Mouse (Mus musculus) CH12.LX (cell line): ENCODE measurements around the gene Pllp. TPM values are rescaled to one million over a fixed set of nuclear protein-coding genes. Genes with fewer than 3 reads are reported as not detected.

Experiments
- DNase-seq: peaks from one replicate; pipeline ENCODE4 v3.0.0-alpha.2; 2013; ENCODE audit errors: extremely low read depth
- H3K27ac ChIP-seq: 2 replicates; pipeline ENCODE4 v1.5.1; 2012; ENCODE audit warnings: low read depth, mild to moderate bottlenecking, control low read depth, moderate library complexity; ENCODE audit not compliant: insufficient read depth
- H3K27me3 ChIP-seq: replicated peaks from 2 replicates; pipeline ENCODE3; 2012; ENCODE audit warnings: inconsistent platforms
- H3K36me3 ChIP-seq, 2 experiments: replicated peaks in 1 of 2; 2 replicates each; pipeline versions ENCODE3 to v1.6.1; 2012; ENCODE audit warnings: inconsistent platforms in 1 of 2, low read length in 1 of 2, mild to moderate bottlenecking in 1 of 2, mixed read lengths in 1 of 2, moderate library complexity in 1 of 2; ENCODE audit not compliant: control insufficient read depth in 1 of 2, insufficient read depth in 1 of 2
- H3K4me1 ChIP-seq, 2 experiments: 2 replicates each; pipeline ENCODE4 v1.6.1; 2012; ENCODE audit warnings: inconsistent platforms in 1 of 2, moderate library complexity in 1 of 2; ENCODE audit not compliant: insufficient read depth in 2 of 2, control insufficient read depth in 1 of 2
- H3K4me2 ChIP-seq: 2 replicates; pipeline ENCODE4 v1.6.1; 2012; ENCODE audit warnings: low read depth, mild to moderate bottlenecking, control low read depth; ENCODE audit not compliant: poor library complexity, insufficient read depth, severe bottlenecking
- H3K4me3 ChIP-seq, 3 experiments: fragments of 150-350 bp in 1 of 3; sonication (generic) in 1 of 3; replicated peaks in 1 of 3; 2 replicates each; pipeline versions ENCODE3 to v1.5.1; 2011 to 2012; ENCODE audit warnings: low read depth in 2 of 3, low read length in 2 of 3, mild to moderate bottlenecking in 2 of 3, moderate library complexity in 2 of 3, control low read depth in 1 of 3, improper control_type of control experiment in 1 of 3, inconsistent platforms in 1 of 3, mixed read lengths in 1 of 3; ENCODE audit not compliant: poor library complexity in 1 of 3
- H3K79me2 ChIP-seq: replicated peaks from 2 replicates; pipeline ENCODE4 v1.6.1; 2012; ENCODE audit warnings: mild to moderate bottlenecking, moderate library complexity; ENCODE audit not compliant: control insufficient read depth, poor library complexity, insufficient read depth, severe bottlenecking; ENCODE audit errors: extremely low read depth
- H3K9ac ChIP-seq: 2 replicates; pipeline ENCODE4 v1.6.1; 2012; ENCODE audit warnings: low read depth, mild to moderate bottlenecking, control low read depth, moderate library complexity; ENCODE audit not compliant: insufficient read depth
- H3K9me3 ChIP-seq: replicated peaks from 2 replicates; pipeline ENCODE3; 2012; ENCODE audit warnings: low read length, inconsistent platforms, mixed read lengths
- BHLHE40 ChIP-seq: IDR thresholded peaks from 2 replicates; pipeline ENCODE4 v1.6.1; 2011; ENCODE audit warnings: mild to moderate bottlenecking, low read depth, low read length, improper control_type of control experiment
- CHD1 ChIP-seq: IDR thresholded peaks from 2 replicates; pipeline ENCODE4 v1.6.1; 2012; ENCODE audit warnings: low read depth, low read length, improper control_type of control experiment, inconsistent platforms
- CHD2 ChIP-seq: IDR thresholded peaks from 2 replicates; pipeline ENCODE4 v1.6.1; 2011; ENCODE audit warnings: low read length, improper control_type of control experiment
- CTCF ChIP-seq, 2 experiments: IDR thresholded peaks in 1 of 2; conservative IDR thresholded peaks in 1 of 2; 2 replicates each; pipeline ENCODE4 v1.5.1; 2011 to 2012; ENCODE audit warnings: low read depth in 2 of 2, low read length in 2 of 2, improper control_type of control experiment in 1 of 2, inconsistent platforms in 1 of 2, mild to moderate bottlenecking in 1 of 2, moderate library complexity in 1 of 2
- E2F4 ChIP-seq: IDR thresholded peaks from 2 replicates; pipeline ENCODE4 v1.6.1; 2011; ENCODE audit warnings: low read depth, low read length, improper control_type of control experiment; ENCODE audit not compliant: insufficient replicate concordance
- ELF1 ChIP-seq: IDR thresholded peaks from 2 replicates; pipeline ENCODE4 v1.6.1; 2014; ENCODE audit warnings: low read depth, mild to moderate bottlenecking, inconsistent platforms, low read length, improper control_type of control experiment
- EP300 ChIP-seq: IDR thresholded peaks from 2 replicates; pipeline ENCODE4 v1.6.1; 2011; ENCODE audit warnings: low read length, improper control_type of control experiment
- ETS1 ChIP-seq: conservative IDR thresholded peaks from 2 replicates; pipeline ENCODE4 v1.6.1; 2012; ENCODE audit warnings: low read depth, mild to moderate bottlenecking, inconsistent platforms, low read length, improper control_type of control experiment, moderate library complexity
- GABPA ChIP-seq: IDR thresholded peaks from 2 replicates; pipeline ENCODE4 v1.6.1; 2012; ENCODE audit warnings: low read depth, low read length, improper control_type of control experiment, inconsistent platforms; ENCODE audit not compliant: insufficient replicate concordance
- HCFC1 ChIP-seq: IDR thresholded peaks from 2 replicates; pipeline ENCODE4 v1.6.1; 2012; ENCODE audit warnings: low read depth, mild to moderate bottlenecking, inconsistent platforms, low read length, improper control_type of control experiment
- IRF4 ChIP-seq: IDR thresholded peaks from 2 replicates; pipeline ENCODE4 v1.6.1; 2014; ENCODE audit warnings: low read depth, mild to moderate bottlenecking, inconsistent platforms, low read length, improper control_type of control experiment
- JUN ChIP-seq: IDR thresholded peaks from 2 replicates; pipeline ENCODE4 v1.6.1; 2011; ENCODE audit warnings: low read depth, mild to moderate bottlenecking, low read length, improper control_type of control experiment, moderate library complexity; ENCODE audit not compliant: insufficient read depth
- JUND ChIP-seq: conservative IDR thresholded peaks from 2 replicates; pipeline ENCODE4 v1.6.1; 2011; ENCODE audit warnings: low read depth, low read length, improper control_type of control experiment
- KAT2A ChIP-seq: IDR thresholded peaks from 2 replicates; pipeline ENCODE4 v1.6.1; 2012; ENCODE audit warnings: low read length, improper control_type of control experiment, inconsistent platforms; ENCODE audit not compliant: insufficient replicate concordance
- MAFK ChIP-seq: IDR thresholded peaks from 2 replicates; pipeline ENCODE4 v1.6.1; 2011; ENCODE audit warnings: low read length, improper control_type of control experiment; ENCODE audit not compliant: insufficient replicate concordance
- MAX ChIP-seq: IDR thresholded peaks from 2 replicates; pipeline ENCODE4 v1.6.1; 2011; ENCODE audit warnings: low read length, improper control_type of control experiment
- MAZ ChIP-seq: IDR thresholded peaks from 2 replicates; pipeline ENCODE4 v1.6.1; 2012; ENCODE audit warnings: low read depth, mild to moderate bottlenecking, inconsistent platforms, low read length, improper control_type of control experiment, moderate library complexity
- MEF2A ChIP-seq: IDR thresholded peaks from 2 replicates; pipeline ENCODE4 v1.6.1; 2014; ENCODE audit warnings: low read depth, mild to moderate bottlenecking, inconsistent platforms, low read length, improper control_type of control experiment, borderline replicate concordance
- MXI1 ChIP-seq: IDR thresholded peaks from 2 replicates; pipeline ENCODE4 v1.6.1; 2011; ENCODE audit warnings: mild to moderate bottlenecking, low read depth, low read length, improper control_type of control experiment
- MYC ChIP-seq: IDR thresholded peaks from 2 replicates; pipeline ENCODE4 v1.6.1; 2011; ENCODE audit warnings: low read depth, mild to moderate bottlenecking, improper control_type of control experiment, low read length
- NELFE ChIP-seq: IDR thresholded peaks from 2 replicates; pipeline ENCODE4 v1.6.1; 2011; ENCODE audit warnings: low read depth, low read length, improper control_type of control experiment
- NRF1 ChIP-seq: IDR thresholded peaks from 2 replicates; pipeline ENCODE4 v1.6.1; 2014; ENCODE audit warnings: low read depth, mild to moderate bottlenecking, inconsistent platforms, low read length, improper control_type of control experiment, moderate library complexity
- PAX5 ChIP-seq: IDR thresholded peaks from 2 replicates; pipeline ENCODE4 v1.6.1; 2012; ENCODE audit warnings: low read length, inconsistent platforms, mixed read lengths
- POLR2A ChIP-seq: IDR thresholded peaks from 2 replicates; pipeline ENCODE4 v1.6.1; 2011; ENCODE audit warnings: low read depth, mild to moderate bottlenecking, improper control_type of control experiment, low read length
- POLR2AphosphoS2 ChIP-seq: IDR thresholded peaks from 2 replicates; pipeline ENCODE4 v1.6.1; 2011; ENCODE audit warnings: low read depth, low read length, improper control_type of control experiment
- RAD21 ChIP-seq: IDR thresholded peaks from 2 replicates; pipeline ENCODE4 v1.6.1; 2011; ENCODE audit warnings: low read depth, mild to moderate bottlenecking, low read length, improper control_type of control experiment, moderate library complexity
- RCOR1 ChIP-seq: conservative IDR thresholded peaks from 2 replicates; pipeline ENCODE4 v1.6.1; 2012; ENCODE audit warnings: low read depth, mild to moderate bottlenecking, inconsistent platforms, low read length, improper control_type of control experiment
- SIN3A ChIP-seq: IDR thresholded peaks from 2 replicates; pipeline ENCODE4 v1.6.1; 2012; ENCODE audit warnings: low read length, improper control_type of control experiment, inconsistent platforms
- SMC3 ChIP-seq: IDR thresholded peaks from 2 replicates; pipeline ENCODE4 v1.6.1; 2011; ENCODE audit warnings: low read depth, low read length, improper control_type of control experiment
- TBP ChIP-seq: conservative IDR thresholded peaks from 2 replicates; pipeline ENCODE4 v1.6.1; 2011; ENCODE audit warnings: low read depth, low read length, improper control_type of control experiment
- TCF12 ChIP-seq: IDR thresholded peaks from 2 replicates; pipeline ENCODE4 v1.6.1; 2014; ENCODE audit warnings: low read depth, mild to moderate bottlenecking, inconsistent platforms, low read length, improper control_type of control experiment
- UBTF ChIP-seq: IDR thresholded peaks from 2 replicates; pipeline ENCODE4 v1.6.1; 2012; ENCODE audit warnings: low read depth, mild to moderate bottlenecking, inconsistent platforms, low read length, improper control_type of control experiment, moderate library complexity
- USF1 ChIP-seq: IDR thresholded peaks from 2 replicates; pipeline ENCODE4 v1.6.1; 2014; ENCODE audit warnings: low read depth, mild to moderate bottlenecking, inconsistent platforms, low read length, improper control_type of control experiment
- USF2 ChIP-seq: conservative IDR thresholded peaks from 2 replicates; pipeline ENCODE4 v1.6.1; 2011; ENCODE audit warnings: low read depth, low read length, improper control_type of control experiment
- ZC3H11A ChIP-seq: IDR thresholded peaks from 2 replicates; pipeline ENCODE4 v1.6.1; 2012; ENCODE audit warnings: low read depth, mild to moderate bottlenecking, inconsistent platforms, low read length, improper control_type of control experiment
- ZKSCAN1 ChIP-seq: IDR thresholded peaks from 2 replicates; pipeline ENCODE4 v1.6.1; 2012; ENCODE audit warnings: low read depth, inconsistent platforms, low read length, improper control_type of control experiment, borderline replicate concordance
- ZMIZ1 ChIP-seq: IDR thresholded peaks from 2 replicates; pipeline ENCODE4 v1.6.1; 2012; ENCODE audit warnings: low read depth, mild to moderate bottlenecking, inconsistent platforms, low read length, improper control_type of control experiment
- ZNF384 ChIP-seq: IDR thresholded peaks from 2 replicates; pipeline ENCODE4 v1.6.1; 2012; ENCODE audit warnings: low read depth, low read length, improper control_type of control experiment, inconsistent platforms
- dilution Hi-C: fragments of 300-500 bp; cut with MboI; formaldehyde crosslinking; loops from 2 replicates; pipeline ENCODE4 v1.14.3; 2020; ENCODE audit warnings: low sequenced_read_pairs; ENCODE audit not compliant: extremely low pct_unique_long_range_greater_than_20kb, extremely low pct_ligation_motif_present
- in situ Hi-C: fragments of 300-500 bp; cut with MboI; formaldehyde crosslinking; loops from 3 replicates; pipeline ENCODE4 v1.14.3; 2019; ENCODE audit warnings: low sequenced_read_pairs, low pct_ligation_motif_present, low pct_unique_long_range_greater_than_20kb, mixed read lengths
- polyA plus RNA-seq: library from polyadenylated mRNA; unstranded; fragments of >175 nt; gene quantifications from 2 replicates; pipeline ENCODE4 v1.2.1, GENCODE M21; 2012; ENCODE audit warnings: low read depth; ENCODE audit not compliant: insufficient read length
- total RNA-seq, 2 experiments: library from RNA; depleted of rRNA; stranded (reverse); fragments of 300-350 nt in 1 of 2; fragments of >200 nt in 1 of 2; gene quantifications; 2 replicates each; pipeline ENCODE4 v1.2.3; 2012 to 2014

Gene Pllp
- total and polyA plus RNA-seq, 3 experiments, result 5.3 to 29.5 (median 6.1) TPM

DNA sequence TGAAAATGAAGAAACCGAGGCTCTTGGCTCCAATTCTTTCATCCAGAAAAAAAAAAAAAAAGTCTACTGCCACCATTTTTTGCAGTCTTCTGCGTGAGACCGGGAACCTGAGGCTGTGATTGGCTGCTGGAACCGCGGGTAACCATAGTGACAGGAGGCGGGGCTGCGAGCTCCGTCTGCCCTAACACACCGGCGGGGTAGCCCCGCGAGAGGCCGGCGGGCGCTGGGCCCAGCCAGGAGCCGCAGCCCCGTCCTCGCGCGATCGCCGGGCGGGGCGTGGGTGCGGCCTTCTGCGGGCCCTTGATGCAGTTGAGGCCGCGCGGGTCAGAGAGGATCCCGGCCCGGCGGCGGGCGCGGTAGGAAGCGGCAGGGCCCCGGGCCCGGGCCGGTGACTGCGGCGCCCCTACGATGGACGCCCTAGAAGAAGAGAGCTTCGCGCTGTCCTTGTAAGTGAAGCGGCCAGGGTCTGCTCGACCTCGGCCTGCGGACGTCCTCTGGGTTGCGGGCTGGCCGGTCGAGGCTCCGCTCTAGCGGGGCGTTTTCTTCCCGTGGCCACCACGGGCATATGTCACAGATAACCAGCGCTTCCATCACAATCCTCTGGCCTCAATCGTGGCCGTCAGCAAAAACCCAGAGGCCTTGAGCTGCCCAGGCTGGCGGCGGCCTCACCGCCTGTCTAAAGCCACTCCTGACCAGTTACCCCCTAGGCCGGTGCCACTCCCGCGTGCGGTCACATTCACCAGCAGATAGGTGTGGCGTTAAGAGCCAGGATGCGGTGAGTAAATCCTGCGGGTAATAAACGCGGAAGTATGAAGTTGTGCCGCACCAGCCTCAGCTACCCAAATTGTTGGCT lies 29.4 kb downstream of the Pllp start, which contains the start of gene Arl2bp:
TSS of gene Arl2bp (plus strand) at position 145 of the 853 bp plus-strand sequence.
- dilution Hi-C loops (no loop called here), in situ Hi-C loops (no loop called here)
- H3K36me3 ChIP-seq, result peaks cover 14 to 27% of the 10 kb centered on the region in 2 experiments
- peaks cover 0 to 13% of the 10 kb centered on the region in 2 experiments; a peak in 2 of 4 replicates for H3K4me1 ChIP-seq
- peak within 1 kb of the TSS; percentile 85 to 96 (median 91) for H3K4me3 ChIP-seq
- H3K9me3 ChIP-seq, result no peaks in the 10 kb centered on the region
- peak; percentile 96 for TF ChIP-seq UBTF
- TF ChIP-seq MYC, result no peak
- TF ChIP-seq KAT2A, result 0 out of 2 replicates have a peak, but pooled peaks have one; percentile 29
- TF ChIP-seq RCOR1, result no peak
- TF ChIP-seq BHLHE40, result no peak
- TF ChIP-seq IRF4, result 0 out of 2 replicates have a peak, but pooled peaks have one; percentile 7
- no peak for TF ChIP-seq JUN
- TF ChIP-seq SMC3, result no peak
- peak; percentile 98 for TF ChIP-seq ZNF384
- no peak for TF ChIP-seq ETS1
- TF ChIP-seq MXI1, result peak; percentile 87
- TF ChIP-seq GABPA, result no peak
- TF ChIP-seq TBP, result no peak
- TF ChIP-seq MEF2A, result peak; percentile 42; the same call in 1 of the 2 replicates
- TF ChIP-seq MAFK, result no peak
- no peak for TF ChIP-seq E2F4
- TF ChIP-seq PAX5, result no peak
- 0 out of 2 replicates have a peak, but pooled peaks have one; percentile 28 for TF ChIP-seq POLR2AphosphoS2
- TF ChIP-seq CTCF (conservative IDR thresholded peaks at IDR 0.05 in 1 of 2, IDR thresholded peaks at IDR 0.05 in 1 of 2; ENCODE audit: low read depth in 2 of 2, low read length in 2 of 2), result no peak
- no peak for TF ChIP-seq JUND
- 0 out of 2 replicates have a peak, but pooled peaks have one; percentile 26 for TF ChIP-seq MAX
- peak; percentile 85 for TF ChIP-seq POLR2A
- TF ChIP-seq CHD2, result peak; percentile 94
- TF ChIP-seq EP300, result no peak
- no peak for TF ChIP-seq MAZ
- peak; percentile 83 for TF ChIP-seq ZMIZ1
- peak; percentile 55; the same call in 1 of the 2 replicates for TF ChIP-seq ELF1
- no peak for TF ChIP-seq ZKSCAN1
- TF ChIP-seq USF1, result no peak
- TF ChIP-seq SIN3A, result peak; percentile 84
- TF ChIP-seq HCFC1, result no peak; the same call in 1 of the 2 replicates
- TF ChIP-seq CHD1, result no peak; the same call in 1 of the 2 replicates
- no peak for TF ChIP-seq RAD21
- no peak for TF ChIP-seq NRF1
- no peak for TF ChIP-seq ZC3H11A
- TF ChIP-seq NELFE, result peak; percentile 76
- TF ChIP-seq USF2, result no peak
- TF ChIP-seq TCF12, result peak; percentile 46; the same call in 1 of the 2 replicates
- H3K27me3 ChIP-seq, result no peaks in the 10 kb centered on the region
- H3K9ac ChIP-seq, result peak within 1 kb of the TSS; percentile 98
- peak within 1 kb of the TSS; percentile 74 for H3K4me2 ChIP-seq
- H3K27ac ChIP-seq, result peak within 1 kb of the TSS; percentile 10; the same call in 1 of the 2 replicates
- DNase-seq, result peak; percentile 95
- peaks cover 17% of the 10 kb centered on the region for H3K79me2 ChIP-seq
